Mouse (Mus musculus) B cell, adult 2 months (primary cell): ENCODE measurements around the gene Sh3rf1.

Experiments
- DNase-seq, 2 experiments: peaks; one replicate each; pipeline ENCODE4 v3.0.0; 2022

The Sh3rf1 gene

DNA sequence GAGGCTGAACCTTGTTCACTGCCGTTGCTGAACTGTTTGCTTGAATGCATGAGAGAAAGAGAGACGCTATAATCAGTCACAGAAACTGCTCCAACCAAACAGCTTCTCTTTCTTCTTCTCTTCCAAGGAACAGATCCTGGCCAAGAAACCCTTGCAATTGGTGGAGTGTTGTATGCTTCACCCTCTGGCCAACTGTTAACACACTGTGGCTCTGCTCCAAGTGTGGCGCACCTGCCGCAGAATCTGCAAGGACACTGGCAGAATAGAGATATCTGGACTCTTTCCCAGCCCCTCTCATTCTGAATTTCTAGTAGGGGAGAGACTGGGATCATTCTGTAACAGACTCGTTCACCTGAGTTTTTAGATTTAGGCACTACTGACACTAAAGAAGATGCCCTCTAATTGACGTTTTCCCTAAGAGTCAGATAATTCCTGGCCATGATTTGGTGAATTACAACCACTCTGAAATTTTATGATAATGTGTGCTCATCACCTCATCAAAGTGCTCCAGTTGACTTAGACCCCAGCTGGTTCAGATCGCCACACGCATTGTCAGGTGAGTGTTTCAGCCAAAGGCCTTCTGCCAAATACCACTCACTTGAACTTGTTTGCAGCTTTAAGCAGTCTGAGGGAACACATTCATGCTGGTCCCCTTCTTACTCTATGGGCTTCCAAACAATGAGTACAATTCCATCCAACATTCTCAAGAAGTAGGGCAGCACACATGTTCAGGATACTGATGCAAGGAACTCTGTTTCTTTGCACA is 204.4 kb downstream of the Sh3rf1 start:
- DNase-seq: no peak

GRCm38 (mm10) chr8:61428821-61429482 is 205.3 kb downstream of the Sh3rf1 start:
- DNase-seq: no peak

- no peak for DNase-seq
These were observed 211.8 kb downstream of the Sh3rf1 start for GRCm38 (mm10) chr8:61435481-61435880.

GRCm38 (mm10) chr8:61436147-61436546 is 212.5 kb downstream of the Sh3rf1 start:
- DNase-seq: no peak

DNA sequence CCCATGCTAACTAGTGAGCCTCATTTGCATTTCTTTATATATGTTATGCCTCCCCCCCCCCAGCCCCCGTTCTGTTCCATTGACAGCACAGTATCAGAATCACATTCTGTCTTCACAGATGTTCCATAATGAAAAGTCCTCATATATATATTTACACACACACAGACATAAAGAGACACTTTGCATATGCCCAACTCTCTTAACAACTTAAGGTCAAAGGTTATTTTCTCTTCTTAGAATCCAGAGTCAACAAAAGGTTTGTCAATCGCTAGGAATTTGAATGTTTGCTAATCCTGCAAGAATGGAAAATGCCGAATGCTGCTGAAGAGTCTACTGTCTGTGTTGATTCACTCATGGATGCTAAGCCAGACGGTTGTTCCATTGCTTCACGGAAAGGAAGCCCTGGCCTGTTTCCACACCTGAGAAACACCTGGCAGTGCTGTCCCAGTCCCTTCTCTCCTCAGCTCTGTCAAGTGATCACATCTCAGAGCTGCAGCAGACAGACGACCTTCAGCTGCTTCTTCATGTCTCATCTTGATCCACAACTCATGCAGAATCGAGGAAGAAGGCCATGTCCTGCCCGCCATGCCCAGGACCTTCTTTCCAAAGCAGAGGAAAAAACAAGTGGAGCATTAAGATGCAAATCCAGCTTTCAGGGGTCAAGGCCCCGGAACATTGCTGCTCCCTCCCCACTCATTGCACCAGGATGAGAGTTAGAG is 213.1 kb downstream of the Sh3rf1 start:
- no peak for DNase-seq

DNA sequence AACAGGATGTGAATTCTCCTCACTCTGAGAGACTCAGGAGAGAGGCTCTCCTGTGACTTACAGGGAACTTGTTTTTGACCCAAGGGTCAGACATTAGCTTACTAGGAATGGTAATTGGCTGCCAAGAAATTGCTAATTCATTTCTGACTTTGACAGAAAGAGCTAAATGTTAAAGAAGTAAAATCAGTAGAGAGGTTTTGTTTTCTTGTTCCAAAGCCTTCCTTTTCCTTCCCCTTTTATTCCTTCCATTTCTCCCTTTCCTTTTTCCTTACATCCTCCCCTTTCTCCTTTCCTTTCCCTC is 213.6 kb downstream of the Sh3rf1 start:
- no peak for DNase-seq

DNA sequence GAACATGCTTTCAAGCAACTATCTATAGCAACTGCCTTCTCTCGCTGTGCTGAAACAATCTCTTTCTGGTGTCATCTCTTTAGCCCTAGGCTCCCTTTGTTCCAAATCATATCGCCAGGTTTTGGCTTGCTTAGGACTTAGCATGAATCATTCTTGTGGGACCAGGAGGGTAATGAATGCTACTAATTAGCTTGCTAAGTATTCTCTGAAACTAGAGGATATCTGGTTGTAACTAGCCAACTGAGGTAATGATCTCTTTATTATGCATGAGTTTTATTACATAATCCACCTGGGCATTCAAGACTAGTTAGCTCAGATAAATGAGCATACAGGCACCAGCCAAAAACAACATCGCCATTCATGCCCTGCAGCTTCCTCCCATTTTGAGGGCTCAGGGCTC is 219.3 kb downstream of the Sh3rf1 start:
- no peak for DNase-seq

DNA sequence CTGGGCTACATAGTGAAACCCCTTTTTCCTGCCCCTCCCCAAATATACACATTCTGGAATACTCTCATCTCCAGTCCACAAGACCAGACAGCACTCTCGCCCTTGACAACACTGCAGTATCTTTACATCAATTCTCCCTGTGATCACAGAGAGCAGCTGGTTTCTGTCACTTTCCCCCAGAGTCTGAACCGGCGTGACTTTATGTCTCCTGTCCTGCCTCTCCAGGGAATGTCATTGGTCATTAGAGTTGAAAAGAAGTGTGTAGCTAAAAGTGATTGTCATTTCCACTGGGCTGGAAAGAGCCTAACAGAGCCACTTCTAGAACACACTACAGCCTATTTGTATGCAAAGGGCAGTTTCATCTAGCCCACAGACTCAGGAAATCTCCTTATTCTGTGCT is 220.7 kb downstream of the Sh3rf1 start:
- no peak for DNase-seq
